Mouse (Mus musculus) megakaryocyte, embryonic 14.5 days (primary cell): ENCODE measurements around the gene Gm28372. TPM values are rescaled to one million over a fixed set of nuclear protein-coding genes. Genes with fewer than 3 reads are reported as not detected.

Source experiments
- H3K27me3 ChIP-seq: replicated peaks from 2 replicates; pipeline ENCODE3; 2012; ENCODE audit warnings: inconsistent platforms
- H3K36me3 ChIP-seq: replicated peaks from 2 replicates; pipeline ENCODE3; 2012; ENCODE audit warnings: low read length, inconsistent platforms, mixed read lengths
- H3K4me1 ChIP-seq: 2 replicates; pipeline ENCODE4 v1.6.1; 2012; ENCODE audit warnings: inconsistent platforms
- H3K4me3 ChIP-seq: replicated peaks from 2 replicates; pipeline ENCODE3; 2012; ENCODE audit warnings: moderate library complexity, mild to moderate bottlenecking, inconsistent platforms
- H3K9me3 ChIP-seq: 2 replicates; pipeline ENCODE4 v1.6.1; 2012; ENCODE audit warnings: inconsistent platforms
- FLI1 ChIP-seq: IDR thresholded peaks from 2 replicates; pipeline ENCODE4 v1.6.1; 2012; ENCODE audit warnings: low read length, inconsistent platforms, mixed read lengths
- GATA1 ChIP-seq: IDR thresholded peaks from 3 replicates; pipeline ENCODE4 v1.6.1; 2012; ENCODE audit warnings: mixed read lengths, low read length, inconsistent platforms, borderline replicate concordance
- polyA plus RNA-seq: library from polyadenylated mRNA; stranded (reverse); fragments of >175 nt; gene quantifications from 2 replicates; pipeline ENCODE4 v1.2.3, GENCODE M21; 2012; ENCODE audit warnings: low replicate concordance; ENCODE audit not compliant: insufficient read depth

Gm28372 gene
- polyA plus RNA-seq, 1 experiment = not detected

- Histone ChIP-seq H3K36me3 (no peaks in the 10 kb centered on the region), H3K9me3 (no peaks in the 10 kb centered on the region), H3K27me3 (peaks cover 44% of the 10 kb centered on the region), H3K4me1 (peaks cover 9% of the 10 kb centered on the region), H3K4me3 (no peak overlapping the region)
- TF ChIP-seq GATA1 = no peak
- TF ChIP-seq FLI1 = no peak
These were observed 3.2 kb downstream of the Gm28372 start for GRCm38 (mm10) chr2:130408194-130408593.

- Histone ChIP-seq H3K4me1 (peaks cover 9% of the 10 kb centered on the region), H3K4me3 (peak overlapping the region; percentile 12), H3K9me3 (no peaks in the 10 kb centered on the region), H3K27me3 (peaks cover 18% of the 10 kb centered on the region), H3K36me3 (peaks cover 5% of the 10 kb centered on the region)
- no peak for TF ChIP-seq FLI1
- TF ChIP-seq GATA1 = no peak
These were observed 6.8 kb downstream of the Gm28372 start for GRCm38 (mm10) chr2:130411558-130412495.

- Histone ChIP-seq H3K9me3 (no peaks in the 10 kb centered on the region), H3K36me3 (peaks cover 11% of the 10 kb centered on the region)
- TF ChIP-seq GATA1 (no peak), FLI1 (no peak)
These were observed 7.7 kb downstream of the Gm28372 start for GRCm38 (mm10) chr2:130412775-130413174.

GRCm38 (mm10) chr2:130414094-130414856 lies 9.2 kb downstream of the Gm28372 start:
- no peak overlapping the region for H3K4me3 ChIP-seq
- peaks cover 9% of the 10 kb centered on the region for H3K4me1 ChIP-seq
- peaks cover 6% of the 10 kb centered on the region for H3K27me3 ChIP-seq
- TF ChIP-seq FLI1 = no peak
- TF ChIP-seq GATA1 = no peak
- H3K9me3 ChIP-seq = no peaks in the 10 kb centered on the region
- H3K36me3 ChIP-seq = peaks cover 26% of the 10 kb centered on the region

More at GRCm38 (mm10) chr2:130412775-130413174, 7.7 kb downstream of the Gm28372 start:
- Histone ChIP-seq H3K4me3 (no peak overlapping the region), H3K4me1 (peaks cover 9% of the 10 kb centered on the region), H3K27me3 (peaks cover 13% of the 10 kb centered on the region)

GRCm38 (mm10) chr2:130421781-130422620 lies 17.0 kb downstream of the Gm28372 start:
- no peaks in the 10 kb centered on the region for H3K9me3 ChIP-seq
- TF ChIP-seq FLI1 (no peak), GATA1 (no peak)
- H3K4me3 ChIP-seq = peak overlapping the region; percentile 35
- H3K27me3 ChIP-seq = no peaks in the 10 kb centered on the region
- H3K4me1 ChIP-seq = peaks cover 64% of the 10 kb centered on the region
- H3K36me3 ChIP-seq = peaks cover 56% of the 10 kb centered on the region

- Histone ChIP-seq H3K4me3 (peak overlapping the region; percentile 94), H3K9me3 (no peaks in the 10 kb centered on the region), H3K4me1 (peaks cover 75% of the 10 kb centered on the region), H3K36me3 (peaks cover 50% of the 10 kb centered on the region), H3K27me3 (no peaks in the 10 kb centered on the region)
- TF ChIP-seq FLI1 (no peak), GATA1 (no peak)
These were observed 18.5 kb downstream of the Gm28372 start for GRCm38 (mm10) chr2:130423397-130424125.

DNA sequence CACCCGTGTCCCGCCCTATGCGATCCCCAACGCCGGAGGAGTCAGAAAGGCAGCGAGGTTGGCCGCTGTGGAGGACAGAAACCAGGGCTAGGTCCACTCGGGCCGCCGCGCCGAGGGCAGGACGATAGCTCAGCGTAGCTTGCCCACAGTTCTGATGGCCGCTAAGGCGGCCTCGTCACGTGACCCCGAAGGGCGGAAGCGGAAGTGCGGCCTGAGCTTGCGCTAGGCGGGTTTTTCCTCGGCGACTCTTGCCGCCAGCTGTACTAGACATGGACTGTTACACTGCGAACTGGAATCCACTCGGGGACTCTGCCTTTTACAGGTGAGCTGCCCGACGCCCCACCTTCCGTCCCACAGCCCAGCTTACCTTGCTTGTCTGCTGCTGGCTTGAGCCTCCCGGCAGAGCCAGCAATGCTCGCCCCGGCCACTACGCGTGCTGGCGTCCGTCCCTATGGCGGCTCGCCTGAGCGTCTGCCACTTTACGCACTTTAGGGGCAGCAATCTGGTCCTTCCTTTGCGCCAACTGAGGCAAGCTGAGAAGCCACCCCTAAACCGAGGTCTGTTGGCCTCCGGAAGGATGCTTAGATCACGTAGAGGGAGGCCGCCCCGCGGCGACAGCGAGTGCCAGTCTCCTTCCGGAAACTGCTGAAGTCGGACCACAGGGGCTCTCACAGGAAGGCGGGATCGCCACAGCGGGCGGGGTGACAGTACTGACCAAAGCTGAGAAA lies 19.3 kb downstream of the Gm28372 start, which contains the start of the genes Vps16 and Pced1a:
Gene Vps16 (plus strand): TSS at position 214 of the 728 bp plus-strand sequence.
Gene Pced1a (minus strand): TSS at position 576 of the 728 bp plus-strand sequence.
- Histone ChIP-seq H3K27me3 (no peaks in the 10 kb centered on the region), H3K9me3 (no peaks in the 10 kb centered on the region), H3K4me3 (peak within 1 kb of the TSS; percentile 94), H3K36me3 (peaks cover 43% of the 10 kb centered on the region), H3K4me1 (peaks cover 83% of the 10 kb centered on the region)
- TF ChIP-seq FLI1 (peak; percentile 22; the same call in 1 of the 2 replicates), GATA1 (no peak)

DNA sequence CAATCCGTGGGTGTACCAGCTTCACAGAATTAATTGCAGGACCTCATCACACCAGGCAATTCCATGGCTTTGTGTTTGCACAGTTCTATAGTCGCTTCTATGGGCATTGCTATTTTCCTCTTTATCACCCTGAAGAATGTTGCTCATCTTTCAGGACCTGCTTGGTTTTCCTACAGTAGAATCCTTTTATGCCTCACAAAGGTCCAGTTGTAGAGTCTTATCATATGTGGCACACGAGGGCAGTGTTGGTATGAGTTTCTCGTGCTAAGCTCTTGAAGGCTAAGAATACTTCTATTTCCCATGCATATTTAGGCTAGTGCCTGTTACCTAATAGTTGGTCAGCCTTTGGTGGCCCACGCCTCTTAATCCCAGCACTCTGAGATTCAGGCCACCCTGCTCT lies 20.1 kb downstream of the Gm28372 start:
- Histone ChIP-seq H3K4me3 (peak overlapping the region; percentile 94), H3K9me3 (no peaks in the 10 kb centered on the region), H3K27me3 (no peaks in the 10 kb centered on the region), H3K36me3 (peaks cover 36% of the 10 kb centered on the region), H3K4me1 (peaks cover 86% of the 10 kb centered on the region)
- TF ChIP-seq FLI1 (no peak), GATA1 (no peak)
